Mouse (Mus musculus): ENCODE measurements around the gene Fam192a. TPM values are rescaled to one million over a fixed set of nuclear protein-coding genes. Genes with fewer than 3 reads are reported as not detected.
A peak's percentile ranks its signal among the peaks of the same experiment; 100 is the strongest.

Fam192a gene
- polyA plus RNA-seq, 1 experiment from 2014 or later: 105 TPM

- Histone ChIP-seq H3K4me2 (ENCODE audit: low read length) (no peak overlapping the region), H3K27ac (ENCODE audit: low read length) (peak overlapping the region; percentile 82; the same call in 1 of the 2 replicates), H3K9ac (replicated peaks; ENCODE audit: low read depth, low read length) (no peak overlapping the region), H3K4me1 (replicated peaks; ENCODE audit: control insufficient read depth, insufficient read depth, low read length) (peaks cover 28% of the 10 kb centered on the region), H3K27me3 (replicated peaks; ENCODE audit: control insufficient read depth, insufficient read depth, low read length) (no peaks in the 10 kb centered on the region), H3K36me3 (ENCODE audit: control insufficient read depth, insufficient read depth) (no peaks in the 10 kb centered on the region), H3K9me3 (ENCODE audit: control insufficient read depth, low read length) (no peaks in the 10 kb centered on the region), H3K4me3 (replicated peaks; ENCODE audit: low read length) (no peak overlapping the region)
- WGBS: 45% methylated on average over 6 of the region's 6 CpGs
- ATAC-seq: no peak
Measured at GRCm38 (mm10) chr8:94566033-94566432, 35.8 kb downstream of the Fam192a start.

GRCm38 (mm10) chr8:94564421-94564820 lies 37.4 kb downstream of the Fam192a start:
- Histone ChIP-seq H3K27ac (ENCODE audit: low read length) (no peak overlapping the region), H3K27me3 (replicated peaks; ENCODE audit: control insufficient read depth, insufficient read depth, low read length) (no peaks in the 10 kb centered on the region), H3K9me3 (ENCODE audit: control insufficient read depth, low read length) (no peaks in the 10 kb centered on the region), H3K4me2 (ENCODE audit: low read length) (no peak overlapping the region), H3K9ac (replicated peaks; ENCODE audit: low read depth, low read length) (no peak overlapping the region), H3K4me1 (replicated peaks; ENCODE audit: control insufficient read depth, insufficient read depth, low read length) (peaks cover 29% of the 10 kb centered on the region), H3K4me3 (replicated peaks; ENCODE audit: low read length) (no peak overlapping the region), H3K36me3 (ENCODE audit: control insufficient read depth, insufficient read depth) (no peaks in the 10 kb centered on the region)
- ATAC-seq: no peak

DNA sequence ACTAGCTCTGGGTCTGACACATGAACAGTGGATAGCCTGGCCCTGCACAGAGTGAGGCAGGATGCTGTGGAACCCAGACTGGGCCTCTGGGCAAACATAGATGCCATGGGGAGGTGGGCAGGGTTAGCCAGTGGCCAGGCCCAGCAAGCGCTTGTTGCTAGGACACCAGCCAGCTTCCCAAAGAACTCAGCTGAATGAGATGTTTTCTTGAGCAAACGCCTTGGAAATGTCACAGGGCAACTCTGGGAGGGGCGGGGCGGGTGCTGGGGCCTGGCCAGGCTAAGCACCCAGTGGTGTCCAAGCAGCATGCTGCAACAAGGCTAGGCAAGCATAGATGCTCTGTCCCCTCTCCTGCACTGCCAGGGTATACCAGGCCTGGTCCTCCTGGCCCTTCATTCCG lies 40.5 kb downstream of the Fam192a start:
- ATAC-seq: peak; percentile 81
- no peaks in the 10 kb centered on the region for H3K36me3 ChIP-seq (ENCODE audit: control insufficient read depth, insufficient read depth)
- H3K9me3 ChIP-seq (ENCODE audit: control insufficient read depth, low read length): no peaks in the 10 kb centered on the region
- H3K4me3 ChIP-seq (replicated peaks; ENCODE audit: low read length): no peak overlapping the region
- WGBS: 15% methylated on average over 5 of the region's 5 CpGs
- peaks cover 13% of the 10 kb centered on the region for H3K4me1 ChIP-seq (replicated peaks; ENCODE audit: control insufficient read depth, insufficient read depth, low read length)
- no peak overlapping the region for H3K27ac ChIP-seq (ENCODE audit: low read length)
- no peak overlapping the region for H3K4me2 ChIP-seq (ENCODE audit: low read length)
- no peak overlapping the region for H3K9ac ChIP-seq (replicated peaks; ENCODE audit: low read depth, low read length)
- no peaks in the 10 kb centered on the region for H3K27me3 ChIP-seq (replicated peaks; ENCODE audit: control insufficient read depth, insufficient read depth, low read length)

DNA sequence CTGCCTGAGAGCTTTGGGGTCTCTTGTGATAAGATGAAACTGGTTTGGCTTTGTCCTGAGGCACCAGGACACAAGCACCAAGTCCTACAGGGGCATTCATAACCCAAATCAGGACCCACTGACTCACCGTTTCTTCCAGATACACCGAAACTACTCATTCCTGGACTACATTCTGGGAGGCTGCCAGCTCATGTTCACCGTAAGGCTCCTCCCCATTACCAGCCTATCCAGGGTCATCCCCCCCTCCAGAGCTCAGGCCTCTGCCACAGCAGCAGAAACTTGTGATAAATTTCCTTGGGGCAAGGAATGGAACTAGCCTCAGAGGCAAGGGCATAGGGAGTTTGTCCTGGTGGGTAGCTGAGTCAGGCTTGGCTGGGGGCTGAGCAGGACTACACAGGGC lies 44.5 kb downstream of the Fam192a start:
- H3K9me3 ChIP-seq (ENCODE audit: control insufficient read depth, low read length): no peaks in the 10 kb centered on the region
- no peaks in the 10 kb centered on the region for H3K27me3 ChIP-seq (replicated peaks; ENCODE audit: control insufficient read depth, insufficient read depth, low read length)
- no peak for ATAC-seq
- no peaks in the 10 kb centered on the region for H3K36me3 ChIP-seq (ENCODE audit: control insufficient read depth, insufficient read depth)
- H3K27ac ChIP-seq (ENCODE audit: low read length): no peak overlapping the region
- no peak overlapping the region for H3K9ac ChIP-seq (replicated peaks; ENCODE audit: low read depth, low read length)
- WGBS: 58% methylated on average over 3 of the region's 3 CpGs
- H3K4me2 ChIP-seq (ENCODE audit: low read length): no peak overlapping the region
- H3K4me3 ChIP-seq (replicated peaks; ENCODE audit: low read length): no peak overlapping the region
- peaks cover 7% of the 10 kb centered on the region; the same call in 1 of the 2 replicates for H3K4me1 ChIP-seq (replicated peaks; ENCODE audit: control insufficient read depth, insufficient read depth, low read length)

DNA sequence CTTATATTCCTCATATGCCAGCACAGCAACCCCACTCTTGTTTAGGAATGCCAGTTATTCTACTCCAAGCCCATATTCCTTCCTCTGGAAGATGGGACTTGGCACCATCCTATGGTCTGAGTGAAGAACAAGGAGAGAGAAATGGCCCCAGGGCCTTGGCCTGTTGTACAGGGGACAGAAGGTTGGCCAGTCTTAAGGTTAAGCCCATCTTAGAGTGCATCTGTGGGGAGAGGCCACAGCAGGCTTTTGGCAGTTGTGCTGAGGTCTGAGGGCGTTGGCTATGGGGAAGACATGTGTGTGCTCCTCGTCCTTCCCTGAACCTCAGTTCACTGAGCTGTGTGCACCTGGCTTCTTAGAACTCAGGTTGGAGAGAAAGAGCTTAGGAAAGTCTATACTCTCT lies 49.1 kb downstream of the Fam192a start:
- no peaks in the 10 kb centered on the region for H3K27me3 ChIP-seq (replicated peaks; ENCODE audit: control insufficient read depth, insufficient read depth, low read length)
- H3K4me3 ChIP-seq (replicated peaks; ENCODE audit: low read length): no peak overlapping the region
- H3K4me1 ChIP-seq (replicated peaks; ENCODE audit: control insufficient read depth, insufficient read depth, low read length): peaks cover 19% of the 10 kb centered on the region
- no peak for ATAC-seq
- no peak overlapping the region for H3K27ac ChIP-seq (ENCODE audit: low read length)
- H3K9me3 ChIP-seq (ENCODE audit: control insufficient read depth, low read length): no peaks in the 10 kb centered on the region
- H3K4me2 ChIP-seq (ENCODE audit: low read length): no peak overlapping the region
- H3K36me3 ChIP-seq (ENCODE audit: control insufficient read depth, insufficient read depth): no peaks in the 10 kb centered on the region
- no peak overlapping the region for H3K9ac ChIP-seq (replicated peaks; ENCODE audit: low read depth, low read length)
- WGBS: 60% methylated on average over 2 of the region's 2 CpGs

GRCm38 (mm10) chr8:94551471-94552422 lies 50.0 kb downstream of the Fam192a start:
- Histone ChIP-seq H3K4me2 (ENCODE audit: low read length) (peak overlapping the region; percentile 5; the same call in 1 of the 2 replicates), H3K9ac (replicated peaks; ENCODE audit: low read depth, low read length) (0 out of 2 replicates have a peak overlapping the region, but pooled peaks have one; percentile 22), H3K27me3 (replicated peaks; ENCODE audit: control insufficient read depth, insufficient read depth, low read length) (no peaks in the 10 kb centered on the region)

DNA sequence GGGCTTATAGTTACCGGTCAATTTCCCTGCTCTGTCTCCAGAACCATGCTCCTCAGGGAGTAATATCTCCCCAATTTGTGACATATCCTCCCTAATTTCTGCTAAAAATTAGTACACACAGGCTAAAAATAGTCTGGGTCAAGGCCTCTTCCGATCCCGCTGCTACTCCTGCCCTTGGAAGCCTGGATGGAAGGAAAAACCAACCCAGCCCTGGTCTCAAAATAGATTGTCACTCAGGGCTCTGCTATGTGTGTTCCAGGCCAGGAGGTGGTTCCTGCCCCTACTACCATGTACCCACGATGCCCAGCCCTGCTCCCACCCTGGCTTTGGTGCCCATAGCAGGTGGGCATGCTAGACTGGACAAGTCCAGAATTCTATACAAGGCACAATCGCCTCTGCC lies 51.8 kb downstream of the Fam192a start:
- Histone ChIP-seq H3K4me1 (replicated peaks; ENCODE audit: control insufficient read depth, insufficient read depth, low read length) (peaks cover 19% of the 10 kb centered on the region), H3K4me3 (replicated peaks; ENCODE audit: low read length) (no peak overlapping the region), H3K9me3 (ENCODE audit: control insufficient read depth, low read length) (no peaks in the 10 kb centered on the region), H3K36me3 (ENCODE audit: control insufficient read depth, insufficient read depth) (no peaks in the 10 kb centered on the region), H3K4me2 (ENCODE audit: low read length) (no peak overlapping the region), H3K27me3 (replicated peaks; ENCODE audit: control insufficient read depth, insufficient read depth, low read length) (no peaks in the 10 kb centered on the region), H3K9ac (replicated peaks; ENCODE audit: low read depth, low read length) (no peak overlapping the region), H3K27ac (ENCODE audit: low read length) (no peak overlapping the region)
- WGBS: 81% methylated on average over 5 of the region's 5 CpGs
- ATAC-seq: no peak

More at GRCm38 (mm10) chr8:94551471-94552422, 50.0 kb downstream of the Fam192a start:
- peak overlapping the region; percentile 77 for H3K27ac ChIP-seq (ENCODE audit: low read length)
- WGBS: 20% methylated on average over 17 of the region's 17 CpGs
- no peaks in the 10 kb centered on the region for H3K36me3 ChIP-seq (ENCODE audit: control insufficient read depth, insufficient read depth)
- H3K9me3 ChIP-seq (ENCODE audit: control insufficient read depth, low read length): no peaks in the 10 kb centered on the region
- H3K4me3 ChIP-seq (replicated peaks; ENCODE audit: low read length): no peak overlapping the region
- peak; percentile 90 for ATAC-seq
- H3K4me1 ChIP-seq (replicated peaks; ENCODE audit: control insufficient read depth, insufficient read depth, low read length): peaks cover 19% of the 10 kb centered on the region

GRCm38 (mm10) chr8:94549482-94549881 lies 52.3 kb downstream of the Fam192a start:
- WGBS: 35% methylated on average over 5 of the region's 5 CpGs
- no peak for ATAC-seq

DNA sequence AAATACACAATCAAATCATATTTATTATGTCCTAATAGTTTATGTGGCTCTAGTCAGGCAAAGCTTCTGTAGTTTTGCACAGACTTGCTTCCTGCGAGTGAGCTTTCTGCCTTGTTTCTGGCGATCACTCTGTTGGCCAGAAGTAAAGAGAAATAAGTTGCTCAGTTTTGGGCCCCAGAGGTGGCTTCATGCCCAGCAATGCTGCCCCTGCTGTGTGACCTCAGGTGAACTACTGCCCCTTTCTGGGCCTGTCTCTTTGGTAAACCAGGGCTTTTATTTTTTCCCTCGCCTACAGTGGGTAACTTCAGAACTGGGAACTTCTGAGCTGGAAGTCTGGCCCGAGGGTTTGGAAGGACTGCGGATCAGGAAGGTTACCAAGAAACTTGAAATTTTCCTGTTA lies 52.8 kb downstream of the Fam192a start:
- 55% methylated on average over 5 of the region's 5 CpGs for WGBS

More at GRCm38 (mm10) chr8:94549482-94549881, 52.3 kb downstream of the Fam192a start:
- H3K27me3 ChIP-seq (replicated peaks; ENCODE audit: control insufficient read depth, insufficient read depth, low read length): no peaks in the 10 kb centered on the region
- peaks cover 19% of the 10 kb centered on the region for H3K4me1 ChIP-seq (replicated peaks; ENCODE audit: control insufficient read depth, insufficient read depth, low read length)
- no peak overlapping the region for H3K4me3 ChIP-seq (replicated peaks; ENCODE audit: low read length)
- no peaks in the 10 kb centered on the region for H3K36me3 ChIP-seq (ENCODE audit: control insufficient read depth, insufficient read depth)
- H3K4me2 ChIP-seq (ENCODE audit: low read length): no peak overlapping the region
- no peaks in the 10 kb centered on the region for H3K9me3 ChIP-seq (ENCODE audit: control insufficient read depth, low read length)
- no peak overlapping the region for H3K27ac ChIP-seq (ENCODE audit: low read length)
- H3K9ac ChIP-seq (replicated peaks; ENCODE audit: low read depth, low read length): no peak overlapping the region

More for the DNA sequence above, 52.8 kb downstream of the Fam192a start:
- no peak overlapping the region for H3K4me3 ChIP-seq (replicated peaks; ENCODE audit: low read length)
- no peak overlapping the region for H3K9ac ChIP-seq (replicated peaks; ENCODE audit: low read depth, low read length)
- no peaks in the 10 kb centered on the region for H3K36me3 ChIP-seq (ENCODE audit: control insufficient read depth, insufficient read depth)
- H3K9me3 ChIP-seq (ENCODE audit: control insufficient read depth, low read length): no peaks in the 10 kb centered on the region
- H3K4me2 ChIP-seq (ENCODE audit: low read length): no peak overlapping the region
- peaks cover 19% of the 10 kb centered on the region for H3K4me1 ChIP-seq (replicated peaks; ENCODE audit: control insufficient read depth, insufficient read depth, low read length)
- no peak for ATAC-seq
- H3K27me3 ChIP-seq (replicated peaks; ENCODE audit: control insufficient read depth, insufficient read depth, low read length): no peaks in the 10 kb centered on the region
- H3K27ac ChIP-seq (ENCODE audit: low read length): no peak overlapping the region
